Mouse (Mus musculus) heart, postnatal 10 days (tissue): ENCODE measurements around the gene Adk. TPM values are rescaled to one million over a fixed set of nuclear protein-coding genes. Genes with fewer than 3 reads are reported as not detected.

Source experiments
- DNase-seq, 2 experiments: peaks; one replicate each; pipeline ENCODE4 v3.0.0; 2021
- intact Hi-C: fragments of 180-260 bp; cut with DNase I; formaldehyde crosslinking; loops from one replicate; pipeline ENCODE4 v1.15.1; 2025
- total RNA-seq, 2 experiments: library from RNA; stranded (reverse); gene quantifications; 2 replicates each; pipeline ENCODE4 v1.2.3; 2021

Gene Adk
- total RNA-seq, 2 experiments from 2014 or later: 157 to 165 TPM

DNA sequence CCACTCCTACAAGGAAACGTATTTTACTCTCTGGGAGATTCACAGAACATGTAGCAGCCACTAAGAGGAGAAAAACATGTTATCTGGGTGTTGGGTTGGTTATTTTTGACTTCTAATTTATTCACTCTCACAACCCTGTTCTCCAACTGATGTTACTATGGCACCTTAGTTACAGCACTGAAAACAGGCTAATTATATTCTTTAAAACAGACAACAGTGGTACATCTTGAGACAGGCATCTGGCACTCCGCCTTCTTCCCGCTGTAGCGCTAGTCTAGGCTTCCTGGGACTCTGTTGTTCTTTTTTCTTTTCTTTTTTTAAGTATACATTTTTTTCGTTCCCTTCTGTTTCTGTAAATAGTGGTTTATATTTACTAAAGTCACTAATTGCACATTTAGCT, 258.2 kb downstream of the Adk start:
- intact Hi-C loops: no loop called here
- no peak for DNase-seq

DNA sequence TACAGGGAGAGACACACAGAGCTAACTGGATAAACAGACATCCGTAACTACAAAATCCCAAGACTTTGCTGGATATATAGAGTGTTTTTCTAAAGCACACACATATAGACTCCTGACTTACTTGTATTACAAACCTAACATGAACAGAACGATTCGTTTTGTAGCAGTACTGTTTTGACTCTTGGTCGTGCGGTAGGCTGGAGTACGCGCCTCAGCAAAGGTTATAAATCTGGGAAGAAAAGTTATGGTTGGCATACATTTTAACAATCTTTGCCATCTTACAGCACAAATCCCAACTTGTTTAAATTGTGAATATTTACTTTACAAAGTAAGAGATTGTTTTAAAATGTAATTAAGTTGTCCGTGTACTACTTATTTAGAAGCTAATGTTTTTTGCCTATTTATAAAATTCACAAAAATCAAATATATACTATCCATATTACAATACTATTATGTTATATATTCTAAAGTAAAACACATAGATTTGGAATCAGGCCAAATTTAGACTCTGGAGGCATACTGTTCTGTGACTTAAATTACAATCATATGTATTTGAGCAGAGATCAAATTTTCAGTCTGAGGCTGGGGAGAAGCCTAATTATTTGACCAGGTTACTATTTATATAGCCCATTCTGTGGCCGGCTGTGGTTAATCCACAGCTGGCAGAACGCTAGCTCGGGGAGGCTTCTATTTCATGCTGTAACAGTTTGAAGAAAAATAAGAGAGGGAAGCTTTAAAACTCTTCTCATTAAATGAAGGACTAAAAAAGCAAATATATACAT, 261.4 kb downstream of the Adk start:
- intact Hi-C loops: no loop called here

DNA sequence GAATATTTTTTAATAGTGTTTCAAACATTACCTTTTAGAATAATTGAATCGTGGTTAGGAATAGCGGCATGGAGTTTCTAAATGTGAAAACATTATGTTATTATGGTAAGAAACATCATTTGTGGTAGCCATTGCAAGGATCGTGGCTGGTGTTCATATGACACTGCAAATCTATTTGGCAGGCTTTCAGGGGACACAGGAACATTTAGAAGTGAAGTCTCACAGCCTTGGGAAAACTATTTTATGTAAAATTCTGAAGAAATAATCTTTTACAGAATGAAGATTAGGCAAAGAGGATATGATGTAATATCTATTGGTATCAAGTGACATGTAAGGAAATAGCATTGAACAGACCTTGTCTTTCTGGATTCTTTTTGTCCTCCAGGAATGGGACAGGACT, 262.1 kb downstream of the Adk start:
- intact Hi-C loops: no loop called here
- peak in 1 of 2 experiments; percentile 24 for DNase-seq

More for the DNA sequence above, 261.4 kb downstream of the Adk start:
- no peak for DNase-seq

DNA sequence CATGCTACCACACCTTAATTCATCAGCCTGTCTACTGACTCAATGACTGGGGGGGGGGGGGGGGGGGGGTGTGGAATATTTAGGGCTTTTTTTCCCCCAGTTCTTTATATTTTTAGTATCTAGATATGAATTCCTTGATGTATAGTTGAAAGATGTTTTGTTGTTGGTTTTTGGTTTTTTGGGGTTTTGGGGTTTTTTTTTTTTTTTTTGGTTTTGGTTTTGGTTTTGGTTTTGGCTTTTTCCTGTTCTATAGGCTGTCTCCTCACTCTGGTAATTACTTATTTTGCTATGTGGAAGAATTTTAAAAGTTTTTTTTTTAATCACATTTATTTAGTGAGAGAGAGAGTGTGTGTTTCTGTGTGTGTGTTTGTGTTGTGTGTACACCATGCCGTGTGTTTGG, 282.5 kb downstream of the Adk start:
- intact Hi-C loops: no loop called here
- no peak for DNase-seq

DNA sequence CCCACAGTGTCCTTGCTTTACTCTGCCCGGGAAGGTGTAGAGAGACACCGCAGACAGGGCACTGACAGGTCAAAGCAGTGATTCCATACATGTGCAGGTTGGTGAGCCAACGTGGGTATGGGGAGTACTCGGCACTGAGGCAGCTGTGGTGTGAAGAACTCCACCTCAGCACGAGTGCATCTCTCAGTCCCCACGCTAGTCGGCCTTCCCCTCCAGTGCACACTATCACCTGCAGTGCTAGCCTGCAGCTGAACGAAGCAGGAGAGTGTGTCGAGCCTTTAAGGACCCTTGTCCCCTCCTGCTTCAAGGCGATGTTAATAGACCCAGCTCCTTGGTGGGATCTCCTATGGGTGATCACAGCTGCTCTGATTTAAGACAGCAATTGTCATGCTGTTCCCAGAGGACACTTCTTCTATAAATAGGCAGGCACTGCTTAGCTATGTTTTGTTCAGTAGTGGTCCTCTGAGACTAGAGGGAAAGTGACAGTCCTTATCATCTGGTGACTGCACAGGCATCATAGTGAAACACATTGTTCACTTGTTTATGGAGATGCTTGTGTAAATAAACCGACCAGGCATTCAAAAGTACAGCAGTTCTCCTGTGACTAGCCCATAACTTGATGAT, 283.4 kb downstream of the Adk start:
- peak in 1 of 2 experiments; percentile 14 for DNase-seq
- intact Hi-C loops: no loop called here

DNA sequence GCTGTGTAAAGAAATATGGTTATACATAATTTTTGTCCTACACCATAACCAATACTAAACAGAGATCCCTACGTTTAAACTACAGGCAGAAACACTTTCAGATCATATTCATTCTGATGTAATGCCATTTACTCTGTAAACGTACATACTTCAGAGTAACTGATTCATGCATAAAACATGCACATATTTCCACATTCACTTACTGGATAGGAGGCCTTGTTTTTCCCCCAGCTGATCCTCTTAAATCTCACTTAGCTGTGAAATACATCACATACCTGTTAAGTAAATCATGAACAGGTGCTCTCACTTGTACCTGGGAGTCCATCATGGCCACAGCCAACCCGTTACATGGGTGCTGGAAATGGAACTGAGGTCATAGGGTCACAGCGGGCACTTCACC, 285.6 kb downstream of the Adk start:
- no peak for DNase-seq
- intact Hi-C loops: no loop called here

DNA sequence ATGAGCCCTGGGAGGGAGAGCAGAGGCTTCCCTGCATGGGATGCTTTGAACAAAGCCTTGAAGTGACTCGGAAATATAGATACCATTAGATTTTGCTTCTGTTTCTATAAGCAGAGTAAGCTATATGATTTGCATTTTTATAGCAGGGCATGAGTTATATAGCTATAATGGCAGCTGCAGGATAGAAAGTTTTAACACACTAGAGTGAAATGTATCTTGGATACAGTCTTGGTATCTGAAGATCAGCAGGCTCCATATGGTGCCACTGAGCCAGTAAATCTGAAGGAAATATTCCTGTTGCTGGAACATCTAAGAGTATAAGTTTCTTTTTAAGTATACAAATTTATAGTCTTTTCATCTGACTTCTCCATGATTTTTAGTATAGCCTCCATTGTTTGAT, 288.8 kb downstream of the Adk start:
- intact Hi-C loops: no loop called here

DNA sequence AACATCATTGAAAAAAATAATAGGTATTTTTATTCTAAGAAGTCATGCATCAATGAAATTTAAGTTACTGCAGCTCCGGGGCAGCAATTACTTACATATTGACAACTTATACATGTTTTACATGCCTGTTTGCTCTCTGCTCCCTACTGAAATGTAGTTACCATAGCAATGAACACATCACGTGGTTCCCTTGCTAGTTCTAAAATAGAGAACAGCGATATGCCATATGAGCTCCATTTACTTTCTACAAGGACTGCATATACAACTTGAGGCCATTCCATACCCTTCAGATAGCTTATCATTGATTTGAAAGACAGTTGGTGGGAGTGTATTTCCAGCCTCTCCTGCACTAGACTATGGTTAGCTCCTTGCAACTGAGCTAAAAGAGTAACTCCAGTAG, 290.6 kb downstream of the Adk start:
- DNase-seq: no peak
- intact Hi-C loops: no loop called here

More for the DNA sequence above, 288.8 kb downstream of the Adk start:
- DNase-seq: no peak

DNA sequence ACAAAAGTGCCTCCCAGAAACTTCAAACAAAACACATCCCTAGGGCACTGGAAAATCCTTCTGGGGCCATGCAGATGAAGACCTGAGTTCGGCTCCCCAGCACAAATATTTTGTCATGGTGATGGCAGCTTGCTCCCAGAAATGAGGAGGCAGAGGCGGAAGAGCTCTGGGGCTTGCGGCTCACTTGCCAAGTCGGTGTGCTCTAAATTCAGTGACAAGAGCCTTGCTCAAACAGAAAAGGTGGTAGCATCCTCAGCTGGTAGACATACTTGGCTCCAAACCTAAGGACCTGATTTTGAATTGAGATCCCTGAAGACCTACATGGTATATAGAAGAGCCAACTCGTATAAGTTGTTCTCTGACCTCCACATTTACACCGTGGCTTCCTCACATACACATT, 292.5 kb downstream of the Adk start:
- intact Hi-C loops: no loop called here

DNA sequence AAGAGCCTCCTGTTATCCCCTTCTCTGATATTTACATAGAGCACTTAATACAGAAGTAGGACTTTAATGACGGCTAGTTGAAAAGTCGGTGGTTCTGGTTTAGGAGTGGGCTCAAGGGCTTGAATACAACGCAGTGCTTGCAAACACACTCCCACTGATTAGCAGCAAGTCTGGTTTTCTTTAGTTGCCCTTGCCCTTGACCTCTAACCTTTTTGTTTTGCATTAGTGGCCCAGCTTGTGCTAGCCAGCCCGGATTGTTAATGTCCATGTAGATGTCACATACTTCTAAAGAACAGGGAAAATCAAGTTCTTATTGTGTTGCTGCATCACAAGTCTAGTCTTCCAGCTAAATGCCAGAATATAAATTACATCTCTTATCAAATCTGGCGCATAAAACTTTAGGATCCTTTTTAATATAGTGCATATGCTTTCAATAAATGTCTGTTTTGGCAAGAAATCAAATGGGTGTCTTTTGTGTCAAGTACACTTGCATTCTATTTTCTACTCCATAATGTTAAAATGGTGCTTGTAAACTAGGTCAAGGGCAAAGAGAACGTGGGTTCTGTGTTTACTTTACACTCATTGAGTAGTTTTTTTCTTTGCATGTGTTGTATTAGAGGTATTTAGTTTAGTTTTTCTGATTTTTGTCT, 296.4 kb downstream of the Adk start:
- no peak for DNase-seq

More for the DNA sequence above, 292.5 kb downstream of the Adk start:
- DNase-seq: no peak

DNA sequence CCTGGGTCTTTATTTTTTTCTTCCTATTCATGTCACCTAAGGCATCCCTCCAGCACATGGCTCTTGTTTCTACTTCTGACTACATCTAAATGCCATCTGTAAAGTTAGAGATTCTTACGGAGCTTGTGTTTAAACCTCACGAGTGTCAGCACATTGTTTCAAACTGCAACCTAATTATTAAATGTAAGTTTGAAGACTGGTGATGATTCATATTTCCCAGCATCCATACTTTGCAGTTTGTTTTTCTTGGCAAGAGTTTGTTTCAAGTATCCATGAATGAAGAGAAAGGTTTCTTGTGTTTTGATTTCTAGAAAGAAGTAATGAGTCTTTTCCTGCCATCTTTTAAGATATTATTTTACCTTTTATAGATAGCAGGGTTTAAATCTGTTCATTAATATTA, 299.3 kb downstream of the Adk start:
- DNase-seq: no peak
- intact Hi-C loops: no loop called here

More for the DNA sequence above, 296.4 kb downstream of the Adk start:
- intact Hi-C loops: no loop called here

DNA sequence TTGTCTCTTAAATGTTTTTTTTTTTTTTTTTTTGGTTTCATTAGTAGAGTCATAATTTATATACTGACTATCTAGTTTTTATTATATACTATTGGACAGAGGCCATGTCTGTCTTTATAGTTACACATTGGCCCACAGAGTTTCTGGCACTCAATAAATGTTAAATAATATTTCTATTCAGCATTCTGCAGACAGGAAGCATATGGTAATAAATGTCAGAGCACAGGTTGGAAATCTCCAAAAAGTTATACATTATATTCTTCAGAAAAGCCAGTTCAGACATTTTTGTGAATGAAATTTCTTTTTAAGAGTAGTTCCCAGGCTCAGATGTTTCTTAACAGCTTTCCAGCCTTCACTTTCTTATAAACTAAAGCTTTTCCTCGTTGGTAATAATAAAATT, 303.9 kb downstream of the Adk start:
- DNase-seq: no peak
- intact Hi-C loops: no loop called here

DNA sequence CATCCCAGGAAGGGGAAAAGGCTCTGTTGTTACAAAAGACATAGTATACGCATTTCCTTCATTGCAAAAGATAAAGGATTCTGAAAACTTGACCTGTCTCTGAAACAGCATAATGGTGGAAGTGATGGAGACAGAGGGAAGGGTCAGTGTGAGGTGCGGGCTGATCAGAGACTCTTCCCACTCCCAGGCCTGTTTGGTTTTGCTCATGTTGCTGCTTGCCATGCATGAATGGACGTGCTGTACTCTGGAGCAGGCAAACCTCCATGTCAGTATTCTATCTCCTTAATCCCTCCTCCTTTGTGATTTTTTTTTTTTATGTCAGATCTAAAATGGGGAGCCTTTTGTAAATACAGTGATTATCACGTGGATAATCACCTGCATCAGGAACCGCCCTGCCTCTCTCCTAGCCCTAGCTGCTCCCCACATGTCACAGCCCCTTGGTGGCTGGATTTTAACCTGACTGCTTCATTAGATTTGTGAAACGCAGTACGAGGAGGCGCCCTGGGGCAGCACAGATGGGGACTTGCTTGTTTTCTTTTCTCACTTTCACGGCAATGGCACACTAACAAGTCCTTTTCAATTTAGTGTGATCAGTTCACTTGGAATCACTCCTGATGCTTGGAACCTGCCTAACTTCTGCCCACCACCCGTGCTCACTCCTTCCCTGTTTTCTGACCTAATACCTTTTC, 307.0 kb downstream of the Adk start:
- intact Hi-C loops: no loop called here
- no peak for DNase-seq

DNA sequence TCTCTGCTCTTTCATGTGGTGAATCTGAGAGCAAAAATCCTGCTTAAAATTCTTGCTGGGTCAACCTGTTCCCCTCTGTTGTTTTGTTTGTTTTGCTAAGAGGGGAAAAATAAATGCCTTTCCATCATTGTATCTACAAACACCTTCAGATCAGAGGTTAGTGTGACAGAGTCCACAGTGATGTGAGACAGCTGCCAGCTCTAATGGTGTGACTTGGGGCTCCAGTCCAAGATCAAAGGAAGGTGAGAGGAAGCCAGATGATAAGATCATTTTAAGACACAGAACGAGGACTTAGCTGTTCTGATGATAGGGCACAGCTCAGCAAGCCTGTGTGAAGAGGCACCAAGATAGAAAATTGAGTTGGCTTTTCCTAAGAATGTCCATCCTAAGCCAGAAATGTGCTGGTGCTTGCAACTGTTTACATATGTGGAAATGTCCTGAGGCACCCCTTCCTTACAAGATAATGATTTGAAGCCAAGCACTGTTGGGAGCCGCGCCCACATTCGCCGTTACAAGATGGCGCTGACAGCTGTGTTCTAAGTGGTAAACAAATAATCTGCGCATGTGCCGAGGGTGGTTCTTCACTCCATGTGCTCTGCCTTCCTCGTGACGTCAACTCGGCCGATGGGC, 307.6 kb downstream of the Adk start:
- DNase-seq: no peak

DNA sequence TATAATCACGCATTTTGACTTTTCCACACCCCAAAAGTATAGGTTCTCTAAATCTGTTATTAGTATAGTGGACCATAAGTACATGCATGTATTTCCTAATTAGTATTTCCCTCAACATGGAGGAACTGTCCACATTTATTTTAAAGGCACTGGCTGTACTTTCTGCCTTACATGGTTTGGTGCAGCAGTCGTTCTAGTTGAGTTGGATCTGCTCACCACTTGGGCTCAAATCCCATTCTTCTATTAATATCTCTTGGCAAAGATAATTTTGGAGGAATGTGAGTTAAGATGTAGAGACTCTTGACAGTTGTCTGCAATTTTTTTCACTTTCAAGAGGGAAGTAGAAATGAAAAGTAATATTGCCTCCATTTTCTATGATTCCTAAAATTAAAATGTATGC, 314.7 kb downstream of the Adk start:
- intact Hi-C loops: no loop called here
- peak; percentile 42 to 59 for DNase-seq

More for the DNA sequence above, 307.6 kb downstream of the Adk start:
- intact Hi-C loops: no loop called here

DNA sequence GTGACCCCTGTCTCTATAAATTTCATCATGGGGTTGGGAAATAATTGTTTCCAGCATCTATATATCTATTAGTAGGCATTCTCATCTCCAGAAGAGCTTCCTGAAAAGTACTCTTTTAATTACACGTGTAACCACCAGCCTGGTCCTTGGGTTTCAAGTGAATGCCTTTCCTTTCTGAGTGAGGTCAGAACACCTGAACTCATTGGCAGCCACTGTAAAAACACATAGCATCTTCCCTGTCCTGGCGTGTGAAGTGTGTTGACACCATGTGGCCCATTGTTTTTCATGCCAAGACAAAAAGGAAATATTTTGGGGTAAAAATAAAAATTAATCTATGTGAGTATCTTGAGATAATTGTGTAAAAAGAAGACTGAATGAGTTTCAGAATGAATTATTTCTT, 316.2 kb downstream of the Adk start:
- intact Hi-C loops: no loop called here
- no peak for DNase-seq

DNA sequence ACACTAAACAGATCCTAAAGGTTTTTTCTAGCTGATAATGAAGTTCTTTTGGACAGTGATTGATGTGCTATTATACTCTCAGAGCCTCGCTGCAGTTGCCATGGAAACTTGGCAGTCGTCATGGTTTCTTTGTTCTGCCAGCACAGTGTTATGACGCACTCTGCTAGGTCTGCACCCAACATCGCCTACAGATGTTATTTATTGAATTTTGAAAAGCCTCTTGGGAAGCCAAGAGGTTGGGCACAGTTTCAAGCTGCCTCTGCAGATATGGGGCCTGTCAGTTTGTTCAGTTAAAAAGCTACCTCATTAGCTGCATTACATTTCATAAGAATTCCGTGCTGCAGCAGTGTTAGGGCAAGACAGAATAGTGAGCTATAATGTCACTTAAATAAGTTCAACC, 316.8 kb downstream of the Adk start:
- intact Hi-C loops: no loop called here
- DNase-seq: peak; percentile 84 to 91

DNA sequence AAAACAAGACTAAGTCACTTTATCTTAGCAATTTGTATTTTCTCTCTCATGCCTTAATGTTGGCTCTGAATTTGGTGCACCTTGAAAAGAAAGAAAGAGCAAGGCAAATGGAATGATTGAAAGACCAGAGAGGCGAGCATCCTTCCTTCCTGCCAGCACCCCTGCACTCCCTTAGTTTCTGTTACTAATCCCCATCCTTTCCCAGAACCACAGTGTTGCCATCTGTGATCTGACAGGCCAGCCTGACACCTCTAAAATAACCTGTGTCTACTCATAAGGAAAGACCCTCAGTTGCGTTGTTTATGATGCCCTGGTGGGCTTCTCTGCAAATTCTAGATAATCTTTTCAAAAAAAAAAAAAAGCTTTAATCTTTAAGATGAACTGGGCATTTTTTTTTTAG, 319.6 kb downstream of the Adk start:
- no peak for DNase-seq
- intact Hi-C loops: no loop called here

DNA sequence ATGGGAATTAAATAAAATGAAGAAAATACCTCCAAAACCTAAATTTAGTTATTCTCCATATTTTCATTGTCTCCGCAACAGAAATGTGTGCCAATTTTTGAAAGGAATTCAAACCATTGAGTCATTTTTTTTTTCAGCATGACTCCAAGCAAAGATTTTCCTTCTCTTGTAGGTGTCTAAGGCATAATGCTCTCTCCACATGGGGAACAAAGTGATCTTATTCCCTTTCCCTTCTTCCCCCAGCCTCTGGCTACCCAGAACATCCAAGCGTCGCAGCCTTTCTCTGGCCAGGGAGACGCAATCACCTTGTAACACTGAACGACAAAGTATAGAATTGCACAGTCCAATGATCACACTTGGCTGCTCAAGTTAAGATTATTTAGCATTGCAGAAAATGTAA, 320.3 kb downstream of the Adk start:
- intact Hi-C loops: no loop called here
- no peak for DNase-seq

DNA sequence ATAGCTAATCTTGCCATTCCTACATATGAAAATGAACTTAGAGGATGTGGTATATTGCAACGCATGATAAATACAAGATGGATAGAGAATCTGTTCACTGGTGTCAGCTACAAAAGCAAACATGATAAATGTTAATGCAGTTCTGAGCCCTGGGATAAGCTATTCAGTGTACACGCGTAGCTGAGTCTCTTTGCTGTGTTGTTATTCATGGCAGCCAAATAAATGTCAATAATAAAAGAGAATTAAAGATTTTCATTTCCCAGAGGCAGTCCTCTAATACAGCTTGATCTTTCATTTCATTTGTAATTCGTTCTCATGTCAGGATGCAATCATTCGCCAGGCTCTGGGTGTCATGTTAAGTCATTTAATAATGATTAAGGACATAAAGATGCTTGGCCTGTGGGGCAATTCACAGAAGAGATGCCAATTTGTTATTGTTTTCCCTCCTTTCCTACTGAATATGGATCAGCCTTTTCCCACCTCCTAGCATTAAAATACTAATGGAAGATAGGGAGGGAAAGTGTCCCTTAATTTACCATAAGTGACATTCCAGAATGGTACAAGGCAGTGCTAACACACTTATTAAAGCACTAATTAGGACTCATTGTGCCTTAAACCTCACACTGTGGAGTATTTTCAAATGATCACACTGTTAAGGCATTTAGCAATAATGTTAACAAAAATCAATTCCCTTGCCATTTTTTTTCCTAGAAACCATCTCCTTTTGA, 331.5 kb downstream of the Adk start:
- DNase-seq: no peak
- intact Hi-C loops: no loop called here
